Mouse (Mus musculus) cortical plate, adult 2 months (tissue): ENCODE measurements around the gene Plod1.

Experiments used
- CTCF ChIP-seq: fragments of 200-500 bp; IDR thresholded peaks from 2 replicates; pipeline ENCODE4 v1.5.1; 2011; ENCODE audit warnings: mild to moderate bottlenecking, control low read depth, low read length; ENCODE audit not compliant: insufficient read depth; ENCODE audit errors: extremely low read depth
- POLR2A ChIP-seq: fragments of 200-500 bp; IDR thresholded peaks from 2 replicates; pipeline ENCODE4 v1.6.1; 2011; ENCODE audit warnings: mild to moderate bottlenecking, low read length, control low read depth; ENCODE audit not compliant: insufficient read depth; ENCODE audit errors: extremely low read depth

DNA sequence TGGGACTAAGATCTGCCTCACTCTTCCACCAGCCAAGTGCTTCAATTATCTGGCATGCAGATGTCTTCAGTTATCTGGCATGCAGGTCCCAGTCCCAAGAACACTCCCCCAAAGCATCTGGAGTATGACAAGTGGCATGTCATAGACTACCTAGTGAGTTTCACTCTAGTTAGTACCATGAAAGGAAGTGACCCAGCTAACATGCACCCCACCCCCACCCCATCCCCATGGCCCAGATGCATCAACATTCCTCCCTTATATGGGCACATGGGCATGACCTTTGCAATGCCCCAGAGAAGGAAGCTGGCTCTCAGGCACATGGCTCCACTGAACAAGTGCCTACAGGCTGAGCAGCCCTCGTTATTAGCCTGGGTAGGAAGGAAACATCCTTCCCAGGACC, 40.2 kb downstream of the Plod1 start:
- TF ChIP-seq CTCF (no peak), POLR2A (no peak)
